In the genomic region with DNA sequence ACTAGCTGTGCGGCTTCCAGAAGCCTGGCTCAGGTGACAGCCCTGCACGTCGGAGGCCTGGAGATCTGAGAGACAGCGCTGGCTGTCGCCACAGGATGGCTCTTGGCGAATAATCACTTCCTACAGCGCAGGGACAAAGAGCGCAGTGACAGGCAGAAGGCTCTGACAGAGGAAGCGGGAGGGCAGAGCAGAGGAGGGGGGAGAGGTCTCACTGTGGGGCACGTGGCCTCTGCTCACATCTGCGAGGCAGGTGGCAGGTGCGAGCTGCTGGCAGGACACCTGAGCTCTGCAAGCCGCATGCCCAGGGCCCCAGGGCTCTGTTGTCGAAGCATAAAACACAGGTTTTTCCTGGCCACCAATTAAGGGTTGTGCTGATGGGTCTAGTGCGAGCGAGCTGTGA, we compare ENCODE assay signal across 9 mouse cellular contexts.
DNase-seq lines count a peak whose midpoint lies in the region; ATAC-seq and TF ChIP-seq lines count a peak whose summit lies in the region.
"Had no signal": no experiment of that assay in that cellular context is flagged by ENCODE, and none has a peak within 500 bp of the region (broad histone marks: within the 10 kb centered on the region; RNA-seq: fewer than 3 reads in every experiment).

No protein-coding gene starts in this region.

- WGBS in kidney, embryonic 16.5 days, result 19% methylated on average over 16 of the region's 16 CpGs
- WGBS in forebrain, embryonic 11.5 days, result 4% methylated on average over 16 of the region's 16 CpGs
- WGBS in liver, postnatal 0 days (ENCODE audit: insufficient replicate concordance), result 19% methylated on average over 15 of the region's 16 CpGs

- no peaks in the 10 kb centered on the region for H3K9me3 ChIP-seq in kidney, embryonic 16.5 days (ENCODE audit: low read length)
- no peaks in the 10 kb centered on the region for H3K9me3 ChIP-seq in forebrain, embryonic 11.5 days (ENCODE audit: control insufficient read depth, low read length)
- H3K9me3 ChIP-seq in liver, postnatal 0 days (ENCODE audit: low read length), result no peaks in the 10 kb centered on the region

- no peaks in the 10 kb centered on the region for H3K36me3 ChIP-seq in kidney, embryonic 16.5 days (ENCODE audit: insufficient read depth, low read length)
- H3K36me3 ChIP-seq in forebrain, embryonic 11.5 days (ENCODE audit: control insufficient read depth, insufficient read depth, low read length), result no peaks in the 10 kb centered on the region
- no peaks in the 10 kb centered on the region for H3K36me3 ChIP-seq in liver, postnatal 0 days (replicated peaks; ENCODE audit: insufficient read depth, low read length)

- H3K27me3 ChIP-seq in kidney, embryonic 16.5 days (ENCODE audit: insufficient read depth, low read length), result peaks cover 6% of the 10 kb centered on the region; the same call in 1 of the 2 replicates
- peaks cover 24% of the 10 kb centered on the region for H3K27me3 ChIP-seq in forebrain, embryonic 11.5 days (ENCODE audit: control insufficient read depth, insufficient read depth, low read length)
- peaks cover 12% of the 10 kb centered on the region; the same call in 1 of the 2 replicates for H3K27me3 ChIP-seq in liver, postnatal 0 days (ENCODE audit: insufficient read depth, low read length)
- H3K27me3 ChIP-seq: Patski had no signal

- peak overlapping the region; percentile 38; the same call in 1 of the 2 replicates for H3K9ac ChIP-seq in kidney, embryonic 16.5 days (replicated peaks; ENCODE audit: low read length)
- H3K9ac ChIP-seq in forebrain, embryonic 11.5 days (ENCODE audit: low read length), result peak overlapping the region; percentile 23
- H3K9ac ChIP-seq in liver, postnatal 0 days (replicated peaks), result no peak overlapping the region

- no peak overlapping the region; the same call in 1 of the 2 replicates for H3K4me2 ChIP-seq in kidney, embryonic 16.5 days (replicated peaks; ENCODE audit: low read depth, low read length)
- no peak overlapping the region; the same call in 1 of the 2 replicates for H3K4me2 ChIP-seq in forebrain, embryonic 11.5 days (ENCODE audit: low read depth, low read length, severe bottlenecking)
- H3K4me2 ChIP-seq in liver, postnatal 0 days (ENCODE audit: low read depth, low read length), result no peak overlapping the region

- peaks cover 30% of the 10 kb centered on the region for H3K4me1 ChIP-seq in kidney, embryonic 16.5 days (ENCODE audit: insufficient read depth, low read length)
- peaks cover 51% of the 10 kb centered on the region for H3K4me1 ChIP-seq in forebrain, embryonic 11.5 days (replicated peaks; ENCODE audit: control insufficient read depth, insufficient read depth, low read length)
- no peaks in the 10 kb centered on the region for H3K4me1 ChIP-seq in liver, postnatal 0 days (ENCODE audit: insufficient read depth)

- TF ChIP-seq EP300 in liver, postnatal 0 days (IDR thresholded peaks at IDR 0.05; ENCODE audit: low read depth), result no peak

- no peak overlapping the region for H3K27ac ChIP-seq in kidney, embryonic 16.5 days (ENCODE audit: low read length)
- H3K27ac ChIP-seq in forebrain, embryonic 11.5 days (ENCODE audit: low read depth, low read length), result peak overlapping the region; percentile 70
- no peak overlapping the region for H3K27ac ChIP-seq in liver, postnatal 0 days (ENCODE audit: low read depth)

- no peak for DNase-seq in kidney, postnatal 10 days
- peak; percentile 79 for DNase-seq in forebrain, embryonic 11.5 days (ENCODE audit: low spot score)
- no peak for DNase-seq in liver, postnatal 0 days
- peak; percentile 79 to 86 for DNase-seq in thymus, postnatal 10 days (ENCODE audit: low spot score in 2 of 2)
- no peak for DNase-seq in frontal cortex, postnatal 14 days (ENCODE audit: low spot score in 2 of 2)
- DNase-seq in frontal cortex, postnatal 36 days (ENCODE audit: low spot score in 2 of 2), result no peak
- DNase-seq in layer of hippocampus, adult 18-20 months (ENCODE audit: low spot score in 2 of 2), result no peak

- H3K4me3 ChIP-seq in kidney, embryonic 16.5 days (ENCODE audit: low read length), result no peak overlapping the region
- no peak overlapping the region for H3K4me3 ChIP-seq in forebrain, embryonic 11.5 days (ENCODE audit: low read depth, low read length)
- no peak overlapping the region for H3K4me3 ChIP-seq in liver, postnatal 0 days (ENCODE audit: low read depth, low read length)

- TF ChIP-seq CTCF in liver, postnatal 0 days (IDR thresholded peaks at IDR 0.05; ENCODE audit: low read depth), result no peak

- ATAC-seq in kidney, embryonic 16.5 days (ENCODE audit: low FRiP score, low TSS enrichment), result no peak
- peak; percentile 45; the same call in 1 of the 2 replicates for ATAC-seq in forebrain, embryonic 11.5 days (replicated peaks; ENCODE audit: low FRiP score)
- ATAC-seq in liver, postnatal 0 days, result peak; percentile 55
- ATAC-seq: Patski had no signal

Comparison
In these comparisons a context has a peak if more than half of its experiments do, and no peak if none do; other contexts are left out.
1. DNase-seq: peak in forebrain, embryonic 11.5 days (single experiment) and thymus, postnatal 10 days (2 of 2); none in kidney, postnatal 10 days (single experiment), liver, postnatal 0 days (single experiment), frontal cortex, postnatal 14 days (0 of 2), frontal cortex, postnatal 36 days (0 of 2) and layer of hippocampus, adult 18-20 months (0 of 2).